ENCODE assay signal across 14 mouse cellular contexts in the genomic region with DNA sequence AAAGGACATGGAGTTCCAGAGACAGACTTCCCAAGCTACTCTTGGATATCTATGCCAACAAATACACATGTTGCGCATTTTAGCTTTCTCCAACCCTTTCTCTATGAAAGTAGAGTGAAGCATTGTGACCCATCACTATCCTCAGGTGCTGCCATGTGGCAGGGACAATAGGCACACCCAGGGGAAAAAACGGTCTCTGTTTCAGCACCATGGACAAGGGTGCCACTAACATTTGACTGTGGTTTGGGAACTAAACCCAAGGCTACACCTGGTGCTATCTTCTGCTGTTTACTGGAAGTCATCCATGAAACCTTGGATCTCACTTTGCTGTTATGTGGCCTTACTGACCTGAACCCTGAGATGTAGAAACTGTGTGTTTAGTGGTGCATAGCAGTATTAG.
A peak's percentile ranks its signal among the peaks of the same experiment; 100 is the strongest.
DNase-seq lines count a peak whose midpoint lies in the region; ATAC-seq and TF ChIP-seq lines count a peak whose summit lies in the region.
"Had no signal": no experiment of that assay in that cellular context is flagged by ENCODE, and none has a peak within 500 bp of the region (broad histone marks: within the 10 kb centered on the region; RNA-seq: fewer than 3 reads in every experiment).

No protein-coding gene starts in this region.

- no peak overlapping the region for H3K27ac ChIP-seq in liver, embryonic 11.5 days (ENCODE audit: low read depth, low read length)
- H3K27ac ChIP-seq in MEL (ENCODE audit: control insufficient read depth, low read depth, low read length), result no peak overlapping the region
- H3K27ac ChIP-seq: embryonic facial prominence, embryonic 15.5 days had no signal

- H3K36me3 ChIP-seq in liver, embryonic 11.5 days (ENCODE audit: control insufficient read depth, insufficient read depth, low read length), result no peaks in the 10 kb centered on the region
- no peaks in the 10 kb centered on the region for H3K36me3 ChIP-seq in MEL (ENCODE audit: control insufficient read depth in 1 of 2, insufficient read depth in 2 of 2, low read length in 2 of 2)
- H3K36me3 ChIP-seq: embryonic facial prominence, embryonic 15.5 days had no signal

- H3K9ac ChIP-seq in liver, embryonic 11.5 days (ENCODE audit: low read depth, low read length), result no peak overlapping the region
- no peak overlapping the region for H3K9ac ChIP-seq in MEL (ENCODE audit: control insufficient read depth, low read depth, low read length, poor library complexity, severe bottlenecking)
- H3K9ac ChIP-seq: embryonic facial prominence, embryonic 15.5 days had no signal

- peak; percentile 38 for DNase-seq in liver, embryonic 11.5 days (ENCODE audit: low spot score)
- DNase-seq in liver (no peak), MEL (ENCODE audit: low read depth, low spot score) (peak; percentile 32)
- peak; percentile 50 for DNase-seq in embryo, embryonic 11 days
- DNase-seq in retina, postnatal 1 day, result peak; percentile 22
- DNase-seq in urinary bladder, postnatal 14 days (ENCODE audit: low spot score), result no peak
- no peak for DNase-seq in T-cell, adult 2 months (ENCODE audit: low spot score)
- DNase-seq in kidney, adult 9 months, result no peak
- DNase-seq: adrenal gland, postnatal 25 days; heart, adult 11 months; left cerebral cortex, postnatal 4 days; right cerebral cortex, adult 18-20 months had no signal

- no peak for TF ChIP-seq POLR2A in MEL (IDR thresholded peaks at IDR 0.05; ENCODE audit: control insufficient read depth in 1 of 2, insufficient read depth in 1 of 2, low read depth in 1 of 2, low read length in 2 of 2, poor library complexity in 1 of 2)

- no peaks in the 10 kb centered on the region for H3K79me2 ChIP-seq in MEL (ENCODE audit: control insufficient read depth, insufficient read depth, low read length, poor library complexity)

- no peak for TF ChIP-seq CTCF in MEL (IDR thresholded peaks at IDR 0.05 in 2 of 3, conservative IDR thresholded peaks at IDR 0.05 in 1 of 3; ENCODE audit: control insufficient read depth in 1 of 3, insufficient read depth in 1 of 3, low read depth in 2 of 3, low read length in 3 of 3, poor library complexity in 1 of 3, severe bottlenecking in 1 of 3)

- TF ChIP-seq EP300 in MEL (IDR thresholded peaks at IDR 0.05; ENCODE audit: low read depth in 1 of 2, low read length in 2 of 2), result no peak

- H3K4me3 ChIP-seq in liver, embryonic 11.5 days (ENCODE audit: low read depth, low read length), result no peak overlapping the region
- no peak overlapping the region for H3K4me3 ChIP-seq in MEL (ENCODE audit: control insufficient read depth in 1 of 2, insufficient read depth in 1 of 2, low read depth in 2 of 2, low read length in 2 of 2)
- H3K4me3 ChIP-seq: embryonic facial prominence, embryonic 15.5 days had no signal

- TF ChIP-seq RAD21 in MEL (IDR thresholded peaks at IDR 0.05; ENCODE audit: low read depth, low read length), result no peak

- ATAC-seq in liver, embryonic 11.5 days (replicated peaks; ENCODE audit: low FRiP score), result no peak

- H3K27me3 ChIP-seq in liver, embryonic 11.5 days (replicated peaks; ENCODE audit: control insufficient read depth, insufficient read depth, low read length), result no peaks in the 10 kb centered on the region
- no peaks in the 10 kb centered on the region for H3K27me3 ChIP-seq in MEL (ENCODE audit: control insufficient read depth in 1 of 2, insufficient read depth in 2 of 2, low read length in 2 of 2)
- H3K27me3 ChIP-seq: embryonic facial prominence, embryonic 15.5 days had no signal

- H3K4me1 ChIP-seq in liver, embryonic 11.5 days (replicated peaks; ENCODE audit: control insufficient read depth, insufficient read depth, low read length), result no peaks in the 10 kb centered on the region
- H3K4me1 ChIP-seq in MEL (ENCODE audit: control insufficient read depth in 1 of 2, insufficient read depth in 2 of 2, low read length in 2 of 2), result no peaks in the 10 kb centered on the region
- H3K4me1 ChIP-seq: embryonic facial prominence, embryonic 15.5 days had no signal

- 30% methylated on average over 2 of the region's 2 CpGs for WGBS in liver, embryonic 11.5 days

- no peaks in the 10 kb centered on the region for H3K9me3 ChIP-seq in liver, embryonic 11.5 days (ENCODE audit: control insufficient read depth, low read length)
- H3K9me3 ChIP-seq in MEL (replicated peaks; ENCODE audit: insufficient read depth, low read length), result no peaks in the 10 kb centered on the region
- H3K9me3 ChIP-seq: embryonic facial prominence, embryonic 15.5 days had no signal

- no peak overlapping the region for H3K4me2 ChIP-seq in liver, embryonic 11.5 days
- H3K4me2 ChIP-seq: embryonic facial prominence, embryonic 15.5 days; midbrain, embryonic 11.5 days had no signal

TF ChIP-seq in MEL, 35 proteins besides CTCF, POLR2A, EP300 and RAD21:
- no peak for TF ChIP-seq TAL1 (IDR thresholded peaks at IDR 0.05; ENCODE audit: low read length)
- TF ChIP-seq POLR2AphosphoS2 (IDR thresholded peaks at IDR 0.05; ENCODE audit: low read length), result no peak
- no peak for TF ChIP-seq USF1 (IDR thresholded peaks at IDR 0.05; ENCODE audit: low read depth, low read length)
- no peak for TF ChIP-seq MAZ (IDR thresholded peaks at IDR 0.05; ENCODE audit: low read depth, low read length)
- TF ChIP-seq MXI1 (IDR thresholded peaks at IDR 0.05; ENCODE audit: low read depth, low read length), result no peak
- TF ChIP-seq ZNF384 (IDR thresholded peaks at IDR 0.05; ENCODE audit: low read depth, low read length), result no peak
- no peak for TF ChIP-seq SIN3A (IDR thresholded peaks at IDR 0.05; ENCODE audit: low read length)
- no peak for TF ChIP-seq POLR2AphosphoS5 (IDR thresholded peaks at IDR 0.05; ENCODE audit: borderline replicate concordance, low read depth, low read length)
- no peak for TF ChIP-seq USF2 (IDR thresholded peaks at IDR 0.05; ENCODE audit: borderline replicate concordance in 1 of 2, insufficient read depth in 1 of 2, low read depth in 1 of 2, low read length in 2 of 2)
- no peak for TF ChIP-seq ELF1 (IDR thresholded peaks at IDR 0.05; ENCODE audit: low read depth, low read length)
- no peak for TF ChIP-seq KAT2A (conservative IDR thresholded peaks at IDR 0.05; ENCODE audit: low read depth, low read length)

Comparison
In these comparisons a context has a peak if more than half of its experiments do, and no peak if none do; other contexts are left out.
1. DNase-seq: peak in liver, embryonic 11.5 days (single experiment), MEL (single experiment), embryo, embryonic 11 days (single experiment) and retina, postnatal 1 day (single experiment); none in liver (single experiment), urinary bladder, postnatal 14 days (single experiment), T-cell, adult 2 months (single experiment) and kidney, adult 9 months (single experiment).